Mouse (Mus musculus) liver, embryonic 11.5 days (tissue): Measurements from ENCODE around the gene Dph2. TPM values are rescaled to one million over a fixed set of nuclear protein-coding genes. Genes with fewer than 3 reads are reported as not detected.

ENCODE experiments used
- ATAC-seq: fragments of 200-750 bp; cut with Nextera tagmentation; replicated peaks from 2 replicates; pipeline ENCODE4 v1.8.0; 2017; ENCODE audit warnings: moderate number of reproducible peaks, mild to moderate bottlenecking, moderate TSS enrichment, moderate library complexity; ENCODE audit not compliant: low FRiP score
- DNase-seq: peaks from one replicate; pipeline ENCODE4 v3.0.0-alpha.2; 2017; ENCODE audit warnings: low spot score
- H3K27ac ChIP-seq: fragments of 300-500 bp; sonication (generic); 2 replicates; pipeline ENCODE4 v1.5.1; 2014; ENCODE audit warnings: mild to moderate bottlenecking, low read depth, low read length, control low read depth
- H3K27me3 ChIP-seq: fragments of 300-500 bp; sonication (generic); replicated peaks from 2 replicates; pipeline ENCODE4 v1.6.1; 2014; ENCODE audit warnings: low read length, mixed read lengths; ENCODE audit not compliant: control insufficient read depth, insufficient read depth
- H3K36me3 ChIP-seq: fragments of 300-500 bp; sonication (generic); 2 replicates; pipeline ENCODE4 v1.6.1; 2014; ENCODE audit warnings: mild to moderate bottlenecking, low read length, moderate library complexity, mixed read lengths; ENCODE audit not compliant: control insufficient read depth, insufficient read depth
- H3K4me1 ChIP-seq: fragments of 300-500 bp; sonication (generic); replicated peaks from 2 replicates; pipeline ENCODE4 v1.6.1; 2014; ENCODE audit warnings: low read length, mixed read lengths; ENCODE audit not compliant: control insufficient read depth, insufficient read depth
- H3K4me2 ChIP-seq: fragments of 300-500 bp; sonication (generic); 2 replicates; pipeline ENCODE4 v1.6.1; 2014; ENCODE audit warnings: mild to moderate bottlenecking, control low read depth, moderate library complexity
- H3K4me3 ChIP-seq: fragments of 300-500 bp; sonication (generic); 2 replicates; pipeline ENCODE4 v1.5.1; 2014; ENCODE audit warnings: low read depth, low read length, control low read depth
- H3K9ac ChIP-seq: fragments of 300-500 bp; sonication (generic); 2 replicates; pipeline ENCODE4 v1.6.1; 2014; ENCODE audit warnings: low read depth, low read length, control low read depth
- H3K9me3 ChIP-seq: fragments of 300-500 bp; sonication (generic); 2 replicates; pipeline ENCODE4 v1.6.1; 2016; ENCODE audit warnings: low read length, inconsistent platforms, mixed read lengths; ENCODE audit not compliant: control insufficient read depth
- WGBS: fragments of 180-500 bp; shearing (Covaris S2); extraction: QIAGEN DNeasy Blood & Tissue Kit; methylation state at CpG from one replicate; pipeline ENCODE4 v1.1.7; 2014; 5-methylcytosine and 5-hydroxymethylcytosine counted together
- polyA plus RNA-seq: library from polyadenylated mRNA; unstranded; fragments of >200 nt; fragmentation: Nextera tagmentation; extraction: Ambion mirVana; gene quantifications from 2 replicates; pipeline ENCODE4 v1.2.1, GENCODE M21; 2014

Dph2 gene
- polyA plus RNA-seq, 1 experiment from 2014 or later = 21.9 TPM

DNA sequence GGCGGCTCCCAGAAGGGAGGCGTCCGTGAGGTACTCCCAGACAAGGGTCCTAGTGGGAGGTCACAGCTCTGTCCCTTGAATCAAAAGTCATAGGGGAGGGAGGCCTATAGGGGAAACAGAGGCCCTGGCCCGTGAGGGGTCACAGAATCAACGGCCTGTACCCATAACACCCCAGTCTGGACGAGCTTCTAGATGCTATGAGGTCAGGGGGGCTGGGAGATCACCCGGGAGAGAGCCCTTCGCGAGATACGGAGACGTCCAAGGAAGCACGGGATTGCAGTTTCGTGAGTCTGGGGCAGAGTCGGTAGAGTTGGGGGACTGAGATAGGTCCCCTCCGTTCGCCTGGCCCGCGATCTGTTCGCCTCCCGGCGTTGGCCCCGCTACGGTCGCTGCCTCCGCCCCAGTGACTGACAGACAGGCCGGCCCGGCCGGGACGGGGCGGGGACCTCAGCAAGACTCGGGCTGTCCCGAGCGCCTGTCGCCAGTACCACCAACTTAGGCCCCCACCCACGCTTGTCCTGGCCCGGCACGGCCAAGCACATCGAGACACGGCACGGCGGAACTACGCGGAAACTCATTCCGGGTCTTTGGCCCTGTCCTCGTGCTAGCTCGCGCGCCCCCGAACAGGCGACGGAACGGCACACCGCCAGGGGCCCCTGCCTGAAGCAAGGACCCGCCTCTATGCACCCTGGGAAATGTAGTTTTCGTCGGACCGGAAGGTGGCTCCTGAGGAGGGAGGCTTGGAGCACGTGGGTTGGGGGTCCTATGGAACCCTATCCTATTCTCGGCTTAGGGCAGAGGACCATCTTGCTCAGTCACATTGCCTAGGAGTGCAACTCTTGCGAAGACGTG, 23.0 kb upstream of the Dph2 start, which contains the start of gene Ipo13:
Ipo13 (minus strand) TSS at position 409 of the 852 bp plus-strand sequence.
- peak; percentile 90 for ATAC-seq
- no peaks in the 10 kb centered on the region for H3K9me3 ChIP-seq
- H3K27me3 ChIP-seq = no peaks in the 10 kb centered on the region
- peak within 1 kb of the TSS; percentile 81 for H3K9ac ChIP-seq
- peak within 1 kb of the TSS; percentile 86 for H3K4me3 ChIP-seq
- under 1% methylated on average over 61 of the region's 61 CpGs for WGBS
- H3K27ac ChIP-seq = peak within 1 kb of the TSS; percentile 64
- peak; percentile 99 for DNase-seq
- H3K36me3 ChIP-seq = peaks cover 13% of the 10 kb centered on the region; the same call in 1 of the 2 replicates
- H3K4me1 ChIP-seq = peaks cover 32% of the 10 kb centered on the region
- peak within 1 kb of the TSS; percentile 99 for H3K4me2 ChIP-seq

DNA sequence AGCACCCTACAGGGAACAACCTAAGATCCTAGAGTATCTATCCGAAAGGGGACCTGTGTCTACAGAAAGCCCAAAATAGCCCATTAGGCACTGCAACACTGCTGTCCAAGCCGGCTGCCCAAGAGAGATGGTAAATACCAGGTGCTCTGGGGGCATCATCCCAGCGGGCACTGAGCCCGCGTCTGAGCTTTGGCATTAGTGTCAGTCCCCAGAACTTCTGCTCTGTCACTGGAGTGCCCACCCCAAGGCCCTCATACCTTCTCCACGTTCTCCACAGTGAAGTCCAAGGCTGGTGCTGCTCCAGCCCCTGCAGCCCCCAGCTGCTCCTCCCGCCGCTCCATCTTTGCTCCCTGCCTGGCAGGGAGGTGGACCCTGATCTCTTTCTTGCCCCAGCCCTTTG, 22.2 kb upstream of the Dph2 start:
- DNase-seq (no peak), ATAC-seq (peak; percentile 2; the same call in 1 of the 2 replicates)
- Histone ChIP-seq H3K27me3 (no peaks in the 10 kb centered on the region), H3K9me3 (no peaks in the 10 kb centered on the region), H3K36me3 (peaks cover 15% of the 10 kb centered on the region; the same call in 1 of the 2 replicates), H3K4me3 (peak overlapping the region; percentile 86), H3K4me1 (peaks cover 32% of the 10 kb centered on the region), H3K4me2 (peak overlapping the region; percentile 99), H3K27ac (no peak overlapping the region), H3K9ac (peak overlapping the region; percentile 81)
- 19% methylated on average over 8 of the region's 8 CpGs for WGBS

DNA sequence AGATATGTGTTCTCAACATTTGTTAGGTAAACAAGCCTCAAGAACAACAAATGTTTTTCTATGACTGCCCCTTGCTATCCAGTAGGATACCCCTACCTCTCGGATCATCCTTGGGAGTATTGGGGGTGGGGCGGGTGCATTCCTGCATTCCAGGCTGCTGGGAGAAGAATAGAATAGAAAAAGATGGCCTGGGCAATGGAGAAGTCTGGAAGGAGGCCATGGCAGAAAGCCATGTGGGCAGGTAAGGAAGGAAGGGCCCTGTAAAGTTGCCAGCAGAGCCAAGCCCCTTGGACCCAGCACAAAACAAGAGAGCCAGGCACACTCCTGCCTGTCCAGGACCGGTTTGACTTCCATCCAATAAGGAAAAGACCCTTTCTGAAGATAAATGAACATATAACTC, 21.6 kb upstream of the Dph2 start:
- Histone ChIP-seq H3K9ac (peak overlapping the region; percentile 81; the same call in 1 of the 2 replicates), H3K27me3 (no peaks in the 10 kb centered on the region), H3K9me3 (no peaks in the 10 kb centered on the region), H3K4me3 (peak overlapping the region; percentile 86), H3K27ac (no peak overlapping the region), H3K36me3 (peaks cover 17% of the 10 kb centered on the region; the same call in 1 of the 2 replicates), H3K4me2 (peak overlapping the region; percentile 99), H3K4me1 (peaks cover 32% of the 10 kb centered on the region)
- ATAC-seq (no peak), DNase-seq (no peak)
- WGBS = 61% methylated on average over 3 of the region's 3 CpGs

DNA sequence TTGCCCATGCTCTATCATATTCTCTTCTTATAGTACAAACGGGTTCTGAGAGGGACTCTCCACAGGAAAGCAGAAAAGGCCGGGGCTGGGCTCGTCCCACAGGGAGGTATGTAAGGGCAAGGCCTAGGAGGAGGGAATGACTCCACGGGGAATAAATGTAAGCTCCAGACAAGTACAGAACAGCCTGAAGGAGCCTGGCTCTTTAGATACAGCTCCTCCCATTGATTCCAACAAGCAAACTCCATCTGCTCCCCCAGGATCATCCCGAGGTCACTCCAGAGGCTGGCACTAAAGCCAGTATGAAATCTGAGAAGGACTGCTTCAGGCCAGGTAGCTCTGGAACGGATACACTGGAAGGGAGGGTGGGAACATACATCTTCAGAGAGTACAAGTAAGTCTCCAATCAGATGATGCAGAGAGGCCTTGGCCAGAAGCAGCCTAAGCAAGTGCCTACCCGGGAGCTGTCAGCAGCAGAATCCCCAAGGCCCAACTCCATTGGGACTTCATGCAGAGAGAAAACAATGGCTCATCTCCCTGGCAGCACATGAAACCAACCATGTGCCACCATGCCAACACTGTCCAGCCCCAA, 20.9 kb upstream of the Dph2 start:
- Histone ChIP-seq H3K36me3 (peaks cover 17% of the 10 kb centered on the region; the same call in 1 of the 2 replicates), H3K4me3 (no peak overlapping the region), H3K27me3 (no peaks in the 10 kb centered on the region), H3K4me2 (peak overlapping the region; percentile 99), H3K9me3 (no peaks in the 10 kb centered on the region), H3K27ac (no peak overlapping the region), H3K9ac (no peak overlapping the region), H3K4me1 (peaks cover 29% of the 10 kb centered on the region)
- ATAC-seq (no peak), DNase-seq (no peak)
- 71% methylated on average over 7 of the region's 7 CpGs for WGBS

DNA sequence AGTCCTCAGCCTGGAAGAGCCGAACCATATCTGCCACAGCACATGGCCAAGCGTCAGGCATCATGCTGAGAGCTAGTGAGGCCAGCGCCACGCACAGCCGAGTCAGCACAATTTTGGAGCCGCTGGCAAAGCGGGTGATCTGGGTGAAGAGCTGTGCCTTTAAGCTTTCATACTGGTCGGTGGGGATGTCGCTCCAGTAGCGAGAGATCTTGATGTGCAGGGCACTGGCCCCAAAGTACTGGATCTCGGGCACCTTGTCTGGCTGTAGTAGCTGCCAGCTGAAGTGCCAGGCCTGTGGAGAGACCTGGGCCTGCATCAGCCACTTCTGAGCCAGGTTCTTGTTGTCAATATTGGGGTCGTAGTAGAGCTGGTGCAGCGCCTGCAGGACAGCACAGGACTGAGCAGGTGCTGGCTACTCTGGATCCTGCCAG, 20.3 kb upstream of the Dph2 start:
- peaks cover 24% of the 10 kb centered on the region for H3K4me1 ChIP-seq
- no peak overlapping the region for H3K9ac ChIP-seq
- H3K36me3 ChIP-seq = peaks cover 17% of the 10 kb centered on the region; the same call in 1 of the 2 replicates
- no peak overlapping the region for H3K27ac ChIP-seq
- 92% methylated on average over 13 of the region's 13 CpGs for WGBS
- DNase-seq (no peak), ATAC-seq (no peak)
- H3K4me3 ChIP-seq = no peak overlapping the region
- no peaks in the 10 kb centered on the region for H3K27me3 ChIP-seq
- no peak overlapping the region for H3K4me2 ChIP-seq
- H3K9me3 ChIP-seq = no peaks in the 10 kb centered on the region

DNA sequence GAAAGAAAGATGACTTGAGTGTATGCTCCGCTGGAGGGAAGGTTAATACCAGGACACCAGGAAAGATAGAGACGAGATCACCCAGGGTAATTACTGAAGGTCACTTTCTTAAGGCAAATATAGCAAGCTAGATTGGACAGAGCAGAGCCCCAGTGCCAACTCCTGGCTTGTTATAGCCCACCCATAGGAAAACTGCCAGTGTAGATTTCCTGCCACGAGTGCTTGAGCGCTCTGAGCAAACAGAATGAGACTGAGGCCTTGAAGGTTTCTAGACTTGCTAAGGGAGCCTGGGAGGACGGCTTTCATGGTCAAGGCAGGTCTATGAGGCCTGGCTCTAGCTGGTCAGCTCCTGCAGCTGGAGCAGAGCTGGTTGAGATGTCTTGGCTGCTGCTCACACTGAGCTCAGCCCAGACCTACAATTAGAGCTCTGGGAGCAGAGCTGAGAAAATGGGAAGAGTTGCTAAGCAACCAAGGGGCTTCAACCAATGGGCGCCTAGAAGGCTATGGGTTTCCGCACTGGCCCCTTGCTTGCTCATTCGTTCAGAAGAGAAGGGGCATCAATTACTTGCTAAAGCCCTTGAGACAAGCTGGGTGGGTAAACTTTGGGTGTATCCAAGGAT, 17.1 kb upstream of the Dph2 start:
- Histone ChIP-seq H3K36me3 (peaks cover 32% of the 10 kb centered on the region; the same call in 1 of the 2 replicates), H3K4me1 (peaks cover 12% of the 10 kb centered on the region), H3K27ac (no peak overlapping the region), H3K27me3 (no peaks in the 10 kb centered on the region), H3K9ac (no peak overlapping the region; the same call in 1 of the 2 replicates), H3K4me2 (no peak overlapping the region), H3K4me3 (no peak overlapping the region), H3K9me3 (no peaks in the 10 kb centered on the region)
- 84% methylated on average over 8 of the region's 8 CpGs for whole genome bisulfite sequencing
- no peak; the same call in 1 of the 2 replicates for ATAC-seq
- DNase-seq = no peak

DNA sequence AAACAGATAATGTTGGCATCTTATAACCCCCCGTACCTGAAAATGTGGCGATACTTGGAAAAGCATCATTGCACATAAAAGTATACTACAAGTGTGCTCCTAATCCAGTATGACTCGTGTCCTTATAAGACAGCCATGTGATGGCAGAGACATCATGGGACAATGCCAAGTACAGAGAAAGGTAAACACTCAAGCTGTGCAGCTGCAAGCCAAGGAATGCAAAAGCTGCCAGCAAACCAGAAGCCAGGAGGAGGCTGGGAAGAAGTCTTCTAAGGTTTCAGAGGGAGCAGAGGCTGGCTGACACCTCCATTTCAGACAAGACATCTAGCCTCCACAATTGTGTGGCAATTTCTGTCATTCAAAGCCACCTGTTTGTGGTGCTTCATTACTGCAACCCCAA, 14.4 kb upstream of the Dph2 start:
- Histone ChIP-seq H3K4me1 (no peaks in the 10 kb centered on the region; the same call in 1 of the 2 replicates), H3K27ac (no peak overlapping the region), H3K27me3 (no peaks in the 10 kb centered on the region), H3K4me2 (no peak overlapping the region), H3K9ac (no peak overlapping the region), H3K9me3 (no peaks in the 10 kb centered on the region), H3K36me3 (peaks cover 41% of the 10 kb centered on the region), H3K4me3 (no peak overlapping the region)
- DNase-seq (no peak), ATAC-seq (no peak)
- WGBS = 88% methylated on average over 3 of the region's 3 CpGs

DNA sequence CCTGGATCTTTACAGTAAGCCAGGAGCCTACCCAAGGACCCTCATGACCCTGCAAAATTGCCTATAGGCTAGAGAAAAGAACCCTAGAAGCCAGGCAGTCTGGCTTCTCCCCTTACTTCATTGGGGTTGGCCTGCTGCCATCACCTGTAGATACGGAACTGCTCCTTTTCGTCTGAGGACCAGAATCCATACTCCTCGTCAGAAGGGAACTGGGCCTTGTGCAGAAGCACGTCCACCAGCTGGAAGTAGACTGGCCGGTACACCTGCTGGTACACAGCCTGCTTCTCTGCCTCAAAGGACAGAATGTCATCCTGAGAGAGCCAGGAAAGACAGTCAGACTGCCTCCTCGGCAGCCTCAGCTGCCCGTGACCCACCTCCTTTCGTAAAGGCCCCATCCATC, 12.9 kb upstream of the Dph2 start:
- H3K36me3 ChIP-seq = peaks cover 45% of the 10 kb centered on the region
- 92% methylated on average over 8 of the region's 8 CpGs for WGBS
- ATAC-seq (no peak), DNase-seq (no peak)
- H3K27ac ChIP-seq = no peak overlapping the region
- H3K4me2 ChIP-seq = no peak overlapping the region
- no peaks in the 10 kb centered on the region for H3K27me3 ChIP-seq
- no peaks in the 10 kb centered on the region for H3K9me3 ChIP-seq
- no peak overlapping the region for H3K4me3 ChIP-seq
- H3K9ac ChIP-seq = no peak overlapping the region
- H3K4me1 ChIP-seq = no peaks in the 10 kb centered on the region
